Mouse (Mus musculus): ENCODE data around the gene Lrch1. TPM values are rescaled to one million over a fixed set of nuclear protein-coding genes. Genes with fewer than 3 reads are reported as not detected.

Gene Lrch1
- total and polyA plus RNA-seq, 3 experiments = 2.8 to 6.1 TPM; not detected in 1

- no peak for DNase-seq (ENCODE audit: low read depth, low spot score)
- Histone ChIP-seq H3K27me3 (ENCODE audit: control insufficient read depth in 1 of 2, insufficient read depth in 2 of 2, low read length in 2 of 2) (no peaks in the 10 kb centered on the region), H3K4me1 (ENCODE audit: control insufficient read depth in 1 of 2, insufficient read depth in 2 of 2, low read length in 2 of 2) (no peaks in the 10 kb centered on the region), H3K9ac (ENCODE audit: control insufficient read depth, low read depth, low read length, poor library complexity, severe bottlenecking) (no peak overlapping the region), H3K79me2 (ENCODE audit: control insufficient read depth, insufficient read depth, low read length, poor library complexity) (no peaks in the 10 kb centered on the region), H3K4me3 (ENCODE audit: control insufficient read depth in 1 of 2, insufficient read depth in 1 of 2, low read depth in 2 of 2, low read length in 2 of 2) (no peak overlapping the region), H3K27ac (ENCODE audit: control insufficient read depth, low read depth, low read length) (no peak overlapping the region), H3K36me3 (ENCODE audit: control insufficient read depth in 1 of 2, insufficient read depth in 2 of 2, low read length in 2 of 2) (no peaks in the 10 kb centered on the region), H3K9me3 (replicated peaks; ENCODE audit: insufficient read depth, low read length) (no peaks in the 10 kb centered on the region)
- TF ChIP-seq KAT2A (conservative IDR thresholded peaks at IDR 0.05; ENCODE audit: low read depth, low read length) (no peak), ELF1 (IDR thresholded peaks at IDR 0.05; ENCODE audit: low read depth, low read length) (no peak), MYB (IDR thresholded peaks at IDR 0.05; ENCODE audit: low read depth, low read length) (no peak), CHD2 (IDR thresholded peaks at IDR 0.05; ENCODE audit: low read length) (no peak), MAZ (IDR thresholded peaks at IDR 0.05; ENCODE audit: low read depth, low read length) (no peak), SIN3A (IDR thresholded peaks at IDR 0.05; ENCODE audit: low read length) (no peak), POLR2AphosphoS5 (IDR thresholded peaks at IDR 0.05; ENCODE audit: borderline replicate concordance, low read depth, low read length) (no peak), SMC3 (IDR thresholded peaks at IDR 0.05; ENCODE audit: low read depth, low read length) (no peak), POLR2A (IDR thresholded peaks at IDR 0.05; ENCODE audit: control insufficient read depth in 1 of 2, insufficient read depth in 1 of 2, low read depth in 1 of 2, low read length in 2 of 2, poor library complexity in 1 of 2) (no peak), TAL1 (IDR thresholded peaks at IDR 0.05; ENCODE audit: low read length) (no peak), CTCF (IDR thresholded peaks at IDR 0.05 in 2 of 3, conservative IDR thresholded peaks at IDR 0.05 in 1 of 3; ENCODE audit: control insufficient read depth in 1 of 3, insufficient read depth in 1 of 3, low read depth in 2 of 3, low read length in 3 of 3, poor library complexity in 1 of 3, severe bottlenecking in 1 of 3) (no peak), MXI1 (IDR thresholded peaks at IDR 0.05; ENCODE audit: low read depth, low read length) (no peak), USF2 (IDR thresholded peaks at IDR 0.05; ENCODE audit: borderline replicate concordance in 1 of 2, insufficient read depth in 1 of 2, low read depth in 1 of 2, low read length in 2 of 2) (no peak), NELFE (IDR thresholded peaks at IDR 0.05; ENCODE audit: low read depth, low read length) (no peak), GATA1 (IDR thresholded peaks at IDR 0.05; ENCODE audit: low read depth, low read length) (no peak), MAFK (IDR thresholded peaks at IDR 0.05; ENCODE audit: borderline replicate concordance, low read depth, low read length) (no peak), ZKSCAN1 (IDR thresholded peaks at IDR 0.05; ENCODE audit: low read depth, low read length) (no peak)
Observed at GRCm38 (mm10) chr14:74921471-74921870, 26.2 kb downstream of the Lrch1 start.

- no peaks in the 10 kb centered on the region for H3K27me3 ChIP-seq (ENCODE audit: control insufficient read depth in 1 of 2, insufficient read depth in 2 of 2, low read length in 2 of 2)
- no peak overlapping the region for H3K9ac ChIP-seq (ENCODE audit: control insufficient read depth, low read depth, low read length, poor library complexity, severe bottlenecking)
- no peaks in the 10 kb centered on the region for H3K9me3 ChIP-seq (replicated peaks; ENCODE audit: insufficient read depth, low read length)
- H3K27ac ChIP-seq (ENCODE audit: control insufficient read depth, low read depth, low read length) = no peak overlapping the region
- TF ChIP-seq EP300 (IDR thresholded peaks at IDR 0.05; ENCODE audit: low read depth in 1 of 2, low read length in 2 of 2) = no peak
- TF ChIP-seq MAZ (IDR thresholded peaks at IDR 0.05; ENCODE audit: low read depth, low read length) = no peak
- no peak for TF ChIP-seq TAL1 (IDR thresholded peaks at IDR 0.05; ENCODE audit: low read length)
- TF ChIP-seq POLR2AphosphoS2 (IDR thresholded peaks at IDR 0.05; ENCODE audit: low read length) = no peak
- TF ChIP-seq RAD21 (IDR thresholded peaks at IDR 0.05; ENCODE audit: low read depth, low read length) = no peak
- TF ChIP-seq MYB (IDR thresholded peaks at IDR 0.05; ENCODE audit: low read depth, low read length) = no peak
- TF ChIP-seq JUND (IDR thresholded peaks at IDR 0.05; ENCODE audit: low read depth, low read length) = no peak
- no peak for TF ChIP-seq ELF1 (IDR thresholded peaks at IDR 0.05; ENCODE audit: low read depth, low read length)
- no peak for TF ChIP-seq USF1 (IDR thresholded peaks at IDR 0.05; ENCODE audit: low read depth, low read length)
- no peak for TF ChIP-seq TCF12 (IDR thresholded peaks at IDR 0.05; ENCODE audit: low read depth, low read length)
- no peak for TF ChIP-seq MXI1 (IDR thresholded peaks at IDR 0.05; ENCODE audit: low read depth, low read length)
- no peak for TF ChIP-seq MYC (IDR thresholded peaks at IDR 0.05; ENCODE audit: low read depth, low read length)
- no peak for TF ChIP-seq NRF1 (IDR thresholded peaks at IDR 0.05; ENCODE audit: insufficient read depth, low read depth, low read length, poor library complexity, severe bottlenecking)
- TF ChIP-seq ZC3H11A (IDR thresholded peaks at IDR 0.05; ENCODE audit: low read depth, low read length) = no peak
- no peak for TF ChIP-seq ETS1 (IDR thresholded peaks at IDR 0.05; ENCODE audit: low read depth, low read length)
- TF ChIP-seq BHLHE40 (IDR thresholded peaks at IDR 0.05; ENCODE audit: borderline replicate concordance, low read depth, low read length) = no peak
- no peak for TF ChIP-seq SIN3A (IDR thresholded peaks at IDR 0.05; ENCODE audit: low read length)
- no peak for TF ChIP-seq TBP (IDR thresholded peaks at IDR 0.05; ENCODE audit: low read depth, low read length)
- no peaks in the 10 kb centered on the region for H3K79me2 ChIP-seq (ENCODE audit: control insufficient read depth, insufficient read depth, low read length, poor library complexity)
- no peaks in the 10 kb centered on the region for H3K36me3 ChIP-seq (ENCODE audit: control insufficient read depth in 1 of 2, insufficient read depth in 2 of 2, low read length in 2 of 2)
- peaks cover 0 to under 1% of the 10 kb centered on the region in 2 experiments; a peak in 1 of 4 replicates for H3K4me1 ChIP-seq (ENCODE audit: control insufficient read depth in 1 of 2, insufficient read depth in 2 of 2, low read length in 2 of 2)
- H3K4me3 ChIP-seq (ENCODE audit: control insufficient read depth in 1 of 2, insufficient read depth in 1 of 2, low read depth in 2 of 2, low read length in 2 of 2) = no peak overlapping the region
- no peak for DNase-seq (ENCODE audit: low read depth, low spot score)
Observed at GRCm38 (mm10) chr14:74919132-74919531, 28.5 kb downstream of the Lrch1 start.
